Mouse (Mus musculus): ENCODE data around the gene Mob2.

The Mob2 gene

GRCm38 (mm10) chr7:142060931-142061565, at the start of gene Mob2:
Gene Mob2 (minus strand): TSS chr7:142061065.
- DNase-seq (ENCODE audit: low spot score): peak; percentile 91

DNA sequence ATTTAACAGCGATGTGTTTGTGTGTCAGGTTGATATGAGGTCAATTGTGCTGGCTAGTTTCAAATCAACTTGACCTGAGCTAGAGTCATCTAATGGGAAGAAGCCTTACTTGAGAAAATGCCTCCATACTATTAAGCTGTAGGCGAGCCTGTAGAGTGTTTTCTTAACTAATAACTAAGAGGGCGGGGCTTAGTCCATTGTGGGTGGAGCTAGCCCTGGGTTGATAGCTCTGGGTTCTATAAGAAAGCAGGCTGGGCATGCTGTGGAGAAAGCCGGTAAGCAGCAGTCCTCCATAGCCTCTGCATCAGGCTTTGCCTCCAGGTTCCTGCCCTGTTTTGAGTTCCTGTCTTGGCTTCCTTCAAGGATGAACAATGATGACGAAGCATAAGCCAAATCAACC, 43.9 kb upstream of the Mob2 start:
- DNase-seq (ENCODE audit: low spot score): no peak

- DNase-seq (ENCODE audit: low spot score): peak; percentile 63
These were observed 36.9 kb upstream of the Mob2 start for GRCm38 (mm10) chr7:142097776-142098175.

GRCm38 (mm10) chr7:142096701-142097100, 35.8 kb upstream of the Mob2 start:
- DNase-seq (ENCODE audit: low spot score): no peak

GRCm38 (mm10) chr7:142095183-142095931, 34.5 kb upstream of the Mob2 start, which contains the start of gene Dusp8:
Gene Dusp8 (minus strand): TSS chr7:142095843.
- DNase-seq (ENCODE audit: low spot score): peak; percentile 87

DNA sequence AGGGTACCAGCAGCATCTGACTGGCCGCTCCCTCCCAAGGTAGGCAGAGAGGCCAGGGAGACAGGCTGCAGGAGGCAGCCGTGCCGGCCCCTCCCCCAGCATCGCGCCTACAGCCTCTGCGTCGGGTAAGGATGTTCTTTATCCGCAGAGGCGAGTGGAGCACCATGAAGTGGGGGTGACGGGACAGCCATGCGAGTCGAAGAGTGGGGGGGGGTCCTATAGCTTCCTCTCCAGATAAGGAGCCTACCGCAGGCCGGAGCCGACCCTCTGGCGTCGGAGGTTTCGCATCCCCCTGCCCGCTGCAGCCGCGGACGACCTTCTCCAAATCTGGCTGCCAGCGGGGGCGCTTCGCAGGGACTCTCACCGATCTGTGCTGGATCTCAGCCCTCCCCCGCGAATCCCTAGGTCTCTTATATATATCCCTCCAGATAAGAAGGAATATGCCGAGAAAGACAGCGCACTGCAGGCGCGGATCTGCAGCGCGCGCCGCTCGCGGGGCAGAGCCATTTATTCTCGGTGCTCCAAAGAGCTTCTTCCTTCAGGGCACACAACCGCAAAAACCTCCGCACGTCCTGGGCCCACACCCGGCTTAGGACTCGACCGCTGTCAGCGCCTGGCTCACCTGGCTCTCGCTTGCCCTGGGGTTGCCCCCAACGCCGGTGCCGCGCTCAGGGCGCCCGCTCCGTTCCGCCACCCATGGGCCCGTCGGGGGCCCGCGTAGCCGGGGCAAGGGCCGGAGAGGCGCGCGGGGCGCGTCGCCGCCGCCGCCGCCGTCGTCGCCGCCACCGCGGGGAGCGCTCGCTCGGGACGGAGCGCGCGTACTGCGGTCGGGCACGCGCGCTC, 33.7 kb upstream of the Mob2 start:
- DNase-seq (ENCODE audit: low spot score): peak; percentile 34

DNA sequence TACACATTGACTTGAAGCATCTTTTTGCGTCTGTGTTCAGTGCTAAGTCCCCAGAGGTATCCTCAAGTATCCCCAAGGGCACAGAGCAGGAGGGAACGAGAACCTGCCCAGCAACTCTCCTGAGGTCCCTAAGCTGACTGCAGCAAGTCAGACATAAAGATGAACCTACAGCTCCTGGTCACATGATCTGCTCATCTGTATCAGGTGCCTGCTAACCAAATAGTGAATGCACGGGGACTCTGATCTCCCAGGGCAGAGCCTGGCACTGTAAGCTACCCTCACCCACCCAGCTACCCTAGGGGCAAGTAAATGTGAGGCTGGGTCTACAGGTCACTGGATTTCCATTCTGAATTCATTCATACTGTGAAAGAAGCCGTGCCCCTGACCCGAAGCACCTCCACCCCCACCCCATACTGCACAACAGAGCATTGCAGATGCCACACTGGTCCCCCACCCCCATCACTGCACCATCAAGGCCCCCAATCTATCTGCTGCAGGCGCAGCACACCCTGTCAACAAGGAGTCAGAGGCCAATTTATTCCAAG, 32.9 kb upstream of the Mob2 start:
- no peak for DNase-seq (ENCODE audit: low spot score)

DNA sequence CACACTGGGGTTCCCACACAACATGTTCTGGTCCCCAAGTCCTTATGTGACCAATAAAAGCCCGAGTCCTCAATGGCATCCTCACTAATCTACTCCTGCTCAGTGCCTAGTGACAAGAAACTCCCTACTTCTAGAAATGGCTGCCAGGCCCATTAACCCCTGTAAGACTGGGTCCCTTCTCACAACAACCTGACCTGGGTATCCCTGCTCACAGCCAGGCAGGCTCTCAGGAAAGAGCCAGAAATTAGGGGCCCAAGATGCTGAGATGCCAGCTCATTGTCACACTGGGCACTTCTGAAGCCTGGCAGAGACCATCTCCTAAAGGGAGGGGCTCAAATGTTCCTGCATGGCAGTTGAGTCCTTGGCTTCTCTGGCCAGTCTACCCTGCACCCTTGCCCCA, 32.1 kb upstream of the Mob2 start:
- DNase-seq (ENCODE audit: low spot score): no peak

DNA sequence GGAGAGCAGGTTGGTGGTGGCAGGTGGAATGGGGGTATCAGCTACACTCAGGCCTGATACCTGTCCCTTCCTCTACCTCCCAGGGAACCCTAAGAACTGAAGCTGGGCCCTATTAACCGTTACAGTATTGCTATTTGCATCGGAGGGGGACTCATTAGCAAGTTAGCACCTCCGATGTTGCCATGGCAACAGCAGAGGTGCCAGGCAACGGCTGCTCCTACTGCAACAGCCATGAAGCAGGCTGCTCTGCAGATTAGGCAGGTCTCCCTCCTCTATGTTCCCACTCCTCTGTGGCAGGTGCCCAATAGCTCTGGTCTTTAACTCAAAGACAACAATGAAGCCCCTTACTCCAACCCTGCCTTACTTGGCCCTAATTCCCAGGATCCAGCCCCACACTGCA, 31.0 kb upstream of the Mob2 start:
- no peak for DNase-seq (ENCODE audit: low spot score)

GRCm38 (mm10) chr7:142089648-142090447, 29.0 kb upstream of the Mob2 start:
- no peak for DNase-seq (ENCODE audit: low spot score)

DNA sequence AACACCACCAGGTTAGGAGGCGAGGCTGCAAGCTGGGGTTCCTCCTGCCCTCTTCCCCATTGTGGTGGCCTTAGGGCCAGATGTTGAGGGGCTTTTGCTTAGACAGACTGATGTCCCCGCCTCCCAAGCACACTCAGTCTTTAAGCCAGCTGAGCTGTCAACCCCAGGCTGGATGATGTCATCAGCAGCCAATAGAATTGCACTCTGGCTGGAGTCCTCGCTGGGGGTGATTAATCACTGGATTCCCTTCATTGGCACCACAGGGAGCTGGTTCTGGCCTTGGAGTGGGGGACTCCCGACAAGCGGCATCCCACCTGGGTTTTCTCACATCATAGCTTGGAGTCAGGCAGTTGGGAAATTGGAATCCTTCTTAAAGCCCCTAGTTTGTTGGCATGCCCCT, 28.0 kb upstream of the Mob2 start:
- no peak for DNase-seq (ENCODE audit: low spot score)

DNA sequence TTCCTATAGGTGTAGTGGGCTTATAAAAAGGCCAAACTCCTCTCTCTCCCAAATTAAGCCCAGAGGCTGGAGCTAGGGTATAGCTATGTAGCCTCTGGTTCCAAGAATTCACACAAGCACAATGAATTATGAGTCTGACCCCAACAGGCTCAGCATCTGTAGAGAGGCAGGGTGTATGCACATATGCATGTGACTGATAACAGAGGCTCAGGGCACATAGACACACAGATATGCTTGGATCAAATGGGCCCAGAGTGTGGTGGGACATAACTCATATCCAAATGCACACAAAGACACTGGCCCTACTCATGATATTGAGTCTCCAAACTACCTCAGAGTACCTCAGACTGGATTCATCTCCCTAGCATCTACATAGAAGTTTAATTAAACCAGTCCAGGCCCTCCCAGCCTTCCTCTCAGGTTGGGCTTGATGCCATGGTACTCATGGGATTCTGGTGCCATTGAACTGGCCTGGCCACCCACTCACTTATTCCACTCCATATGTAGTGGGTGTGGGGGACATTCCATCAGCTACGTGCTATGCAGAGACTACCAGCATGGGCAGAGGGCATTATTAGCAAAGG, 26.3 kb upstream of the Mob2 start:
- DNase-seq (ENCODE audit: low spot score): no peak

- DNase-seq (ENCODE audit: low spot score): no peak
These were observed 25.5 kb upstream of the Mob2 start for GRCm38 (mm10) chr7:142086159-142086905.

GRCm38 (mm10) chr7:142084820-142085219, 24.0 kb upstream of the Mob2 start:
- DNase-seq (ENCODE audit: low spot score): no peak

GRCm38 (mm10) chr7:142084395-142084794, 23.5 kb upstream of the Mob2 start:
- no peak for DNase-seq (ENCODE audit: low spot score)

DNA sequence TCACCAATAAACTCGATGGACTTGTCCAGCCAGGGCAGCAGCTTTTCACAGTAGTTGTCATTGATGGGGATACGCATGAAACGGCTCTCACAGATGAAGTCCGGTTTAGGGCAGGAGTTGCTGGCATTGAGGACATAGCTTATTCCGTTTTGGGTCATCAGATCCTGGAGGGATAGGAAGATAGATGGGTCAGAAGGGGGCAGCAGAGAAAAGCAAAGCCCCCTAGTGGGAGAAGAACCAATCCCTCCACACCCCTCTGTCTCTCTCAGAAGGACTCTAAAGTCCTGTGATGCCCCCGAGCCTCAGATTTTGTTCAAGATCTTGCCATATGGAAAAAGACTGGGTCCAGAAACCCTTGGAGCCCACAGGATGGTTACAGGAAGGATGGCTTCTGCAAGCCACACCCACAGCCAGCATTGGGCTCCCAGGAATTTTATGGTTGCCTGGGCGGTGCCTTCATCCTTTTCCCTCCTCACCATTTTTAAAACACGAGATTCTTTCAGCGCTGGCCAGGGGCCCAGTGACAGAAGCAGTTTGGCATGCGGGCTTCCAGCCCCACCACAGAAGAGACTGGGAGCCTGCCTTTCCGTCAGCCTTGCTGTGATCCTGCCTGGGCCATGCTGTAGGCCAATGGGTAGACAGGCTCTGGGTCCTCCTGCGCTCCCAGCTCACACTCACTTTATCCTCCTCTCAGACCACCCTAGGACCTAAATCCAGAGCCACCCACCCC, 22.9 kb upstream of the Mob2 start:
- DNase-seq (ENCODE audit: low spot score): no peak

GRCm38 (mm10) chr7:142082607-142083006, 21.7 kb upstream of the Mob2 start:
- DNase-seq (ENCODE audit: low spot score): no peak

- no peak for DNase-seq (ENCODE audit: low spot score)
These were observed 21.3 kb upstream of the Mob2 start for GRCm38 (mm10) chr7:142082179-142082578.

DNA sequence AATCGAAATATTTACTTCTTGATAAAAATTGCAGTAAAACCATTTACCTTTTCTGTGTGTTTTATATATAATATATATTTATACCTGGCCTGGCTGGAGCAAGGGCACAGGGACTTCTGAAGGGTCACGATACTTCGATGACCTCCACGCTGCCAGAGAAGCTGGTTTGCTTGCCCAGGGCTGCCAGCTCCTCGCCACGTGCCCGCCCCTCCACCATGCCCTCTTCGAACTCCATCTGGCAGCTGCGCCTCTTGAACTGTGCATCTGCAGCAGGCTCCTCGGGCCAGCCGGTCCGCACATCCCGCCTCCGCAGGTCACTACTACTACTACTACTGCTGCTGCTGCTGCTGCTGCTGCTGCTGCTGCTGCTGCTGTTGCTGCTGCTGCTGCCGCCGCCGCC, 20.9 kb upstream of the Mob2 start:
- no peak for DNase-seq (ENCODE audit: low spot score)

GRCm38 (mm10) chr7:142080876-142081275, 20.0 kb upstream of the Mob2 start:
- no peak for DNase-seq (ENCODE audit: low spot score)

Measured in T-cell, adult 2 months (primary cell).